Mouse (Mus musculus) lung, postnatal 0 days (tissue): ENCODE measurements around the gene Kncn.

ENCODE experiments used
- CTCF ChIP-seq: IDR thresholded peaks from 2 replicates; pipeline ENCODE4 v1.5.1; 2016; ENCODE audit warnings: antibody characterized with exemption, mild to moderate bottlenecking
- EP300 ChIP-seq: IDR thresholded peaks from 2 replicates; pipeline ENCODE4 v1.6.1; 2016; ENCODE audit warnings: antibody characterized with exemption, mild to moderate bottlenecking, control low read depth

- TF ChIP-seq CTCF = no peak
- TF ChIP-seq EP300 = no peak
Observed at GRCm38 (mm10) chr4:115886875-115887274, 2.7 kb downstream of the Kncn start.
